Mouse (Mus musculus) heart, embryonic 13.5 days (tissue): Measurements from ENCODE around the gene Kcng3. TPM values are rescaled to one million over a fixed set of nuclear protein-coding genes. Genes with fewer than 3 reads are reported as not detected.

Experiments
- ATAC-seq: fragments of 200-750 bp; cut with Nextera tagmentation; 2 replicates; pipeline ENCODE4 v1.8.0; 2017; ENCODE audit warnings: moderate TSS enrichment; ENCODE audit not compliant: insufficient number of reproducible peaks, low FRiP score, low TSS enrichment; ENCODE audit errors: extremely low read depth
- H3K27ac ChIP-seq: fragments of 300-500 bp; sonication (generic); replicated peaks from 2 replicates; pipeline ENCODE4 v1.5.1; 2015; ENCODE audit warnings: moderate library complexity, mild to moderate bottlenecking, inconsistent platforms
- H3K27me3 ChIP-seq: fragments of 300-500 bp; sonication (generic); replicated peaks from 2 replicates; pipeline ENCODE4 v1.6.1; 2015; ENCODE audit warnings: mild to moderate bottlenecking, inconsistent platforms
- H3K36me3 ChIP-seq: fragments of 300-500 bp; sonication (generic); 2 replicates; pipeline ENCODE4 v1.6.1; 2015; ENCODE audit warnings: mild to moderate bottlenecking, inconsistent platforms
- H3K4me1 ChIP-seq: fragments of 300-500 bp; sonication (generic); 2 replicates; pipeline ENCODE4 v1.6.1; 2015; ENCODE audit warnings: inconsistent platforms
- H3K4me2 ChIP-seq: fragments of 300-500 bp; sonication (generic); 2 replicates; pipeline ENCODE4 v1.6.1; 2015; ENCODE audit warnings: inconsistent platforms, mild to moderate bottlenecking, moderate library complexity
- H3K4me3 ChIP-seq: fragments of 300-500 bp; sonication (generic); 2 replicates; pipeline ENCODE4 v1.5.1; 2015; ENCODE audit warnings: moderate library complexity, mild to moderate bottlenecking, inconsistent platforms
- H3K9ac ChIP-seq: fragments of 300-500 bp; sonication (generic); 2 replicates; pipeline ENCODE4 v1.6.1; 2015; ENCODE audit warnings: inconsistent platforms, mild to moderate bottlenecking, moderate library complexity
- H3K9me3 ChIP-seq: fragments of 300-500 bp; sonication (generic); 2 replicates; pipeline ENCODE4 v1.6.1; 2016; ENCODE audit warnings: inconsistent platforms
- WGBS: fragments of 180-500 bp; shearing (Covaris S2); methylation state at CpG from one replicate; pipeline ENCODE4 v1.1.7; 2015; ENCODE audit warnings: mixed read lengths; 5-methylcytosine and 5-hydroxymethylcytosine counted together
- polyA plus RNA-seq: library from polyadenylated mRNA; unstranded; fragments of >200 nt; fragmentation: Nextera tagmentation; extraction: Ambion mirVana; gene quantifications from 2 replicates; pipeline ENCODE4 v1.2.1, GENCODE M21; 2015

Gene Kcng3
- polyA plus RNA-seq, 1 experiment from 2014 or later, result not detected

- Histone ChIP-seq H3K36me3 (no peaks in the 10 kb centered on the region), H3K9ac (no peak overlapping the region), H3K4me1 (peaks cover 5% of the 10 kb centered on the region; the same call in 1 of the 2 replicates), H3K4me3 (no peak overlapping the region), H3K27ac (no peak overlapping the region), H3K27me3 (no peaks in the 10 kb centered on the region), H3K4me2 (no peak overlapping the region), H3K9me3 (no peaks in the 10 kb centered on the region)
- 54% methylated on average over 4 of the region's 4 CpGs for WGBS
- ATAC-seq, result no peak
These were observed 59.3 kb downstream of the Kcng3 start for GRCm38 (mm10) chr17:83572366-83572765.

- 61% methylated on average over 8 of the region's 8 CpGs for WGBS
- Histone ChIP-seq H3K4me1 (peaks cover 10% of the 10 kb centered on the region), H3K4me2 (no peak overlapping the region), H3K27ac (no peak overlapping the region), H3K9ac (no peak overlapping the region), H3K27me3 (no peaks in the 10 kb centered on the region; the same call in 1 of the 2 replicates), H3K9me3 (no peaks in the 10 kb centered on the region), H3K4me3 (no peak overlapping the region), H3K36me3 (no peaks in the 10 kb centered on the region)
- ATAC-seq, result no peak
These were observed 64.3 kb downstream of the Kcng3 start for GRCm38 (mm10) chr17:83567375-83567774.

DNA sequence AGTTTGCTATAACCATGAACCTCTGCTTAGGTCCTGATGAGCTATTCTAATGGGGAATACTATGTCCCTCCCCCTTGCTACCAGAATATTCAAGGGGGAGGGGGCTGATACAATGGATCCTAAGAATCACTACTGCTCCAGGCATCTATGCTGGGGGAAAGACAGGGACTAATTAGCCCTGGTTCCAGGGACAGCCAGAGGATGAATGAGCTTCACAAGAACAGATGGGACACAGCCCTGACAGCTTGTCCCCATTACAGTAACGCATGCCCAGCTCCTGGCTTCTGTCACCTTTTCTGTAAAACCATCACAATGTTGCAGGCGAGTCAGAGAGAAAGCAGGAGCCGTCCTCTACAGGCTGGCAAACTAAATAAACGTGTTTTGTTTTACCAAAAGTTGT, 66.2 kb downstream of the Kcng3 start:
- H3K4me2 ChIP-seq, result no peak overlapping the region
- WGBS, result 61% methylated on average over 4 of the region's 4 CpGs
- H3K27me3 ChIP-seq, result no peaks in the 10 kb centered on the region; the same call in 1 of the 2 replicates
- ATAC-seq, result no peak
- peaks cover 10% of the 10 kb centered on the region for H3K4me1 ChIP-seq
- no peaks in the 10 kb centered on the region for H3K36me3 ChIP-seq
- H3K4me3 ChIP-seq, result no peak overlapping the region
- no peaks in the 10 kb centered on the region for H3K9me3 ChIP-seq
- no peak overlapping the region for H3K9ac ChIP-seq
- H3K27ac ChIP-seq, result no peak overlapping the region

DNA sequence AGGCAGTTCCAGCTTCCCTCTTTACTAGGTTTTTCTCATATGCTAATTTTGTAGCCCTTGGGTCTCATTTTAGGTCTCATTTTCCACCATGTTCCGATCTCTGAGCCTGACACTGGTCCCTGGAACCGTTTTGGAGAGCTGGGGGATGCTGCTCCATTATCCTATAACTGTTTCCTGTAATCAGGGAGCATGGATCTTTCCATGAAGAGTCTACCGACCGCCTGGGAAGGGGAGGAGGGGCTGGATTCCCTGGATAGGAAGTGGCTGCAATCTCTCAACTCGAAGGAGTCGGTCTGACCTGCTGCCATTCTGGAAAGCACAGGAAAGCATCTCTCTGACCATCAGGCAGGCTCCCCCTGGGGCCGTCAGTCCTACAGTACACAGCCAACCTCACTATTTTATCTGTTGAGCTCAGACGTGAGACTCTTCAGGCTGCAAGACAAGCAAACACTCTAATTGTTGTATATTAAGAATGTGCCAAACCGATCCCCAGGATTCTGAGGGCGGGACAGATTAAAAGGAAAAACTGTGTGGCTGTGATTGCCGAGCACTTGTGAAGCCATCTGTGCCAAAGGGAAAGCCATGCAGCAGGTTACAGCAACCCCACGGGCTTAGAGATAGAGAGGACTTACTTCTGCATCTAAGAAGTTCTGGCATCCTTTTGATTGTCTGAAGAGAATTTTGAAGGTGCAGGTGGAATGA, 67.4 kb downstream of the Kcng3 start:
- no peaks in the 10 kb centered on the region for H3K36me3 ChIP-seq
- peak overlapping the region; percentile 29; the same call in 1 of the 2 replicates for H3K4me3 ChIP-seq
- 42% methylated on average over 12 of the region's 12 CpGs for WGBS
- H3K9ac ChIP-seq, result no peak overlapping the region
- no peaks in the 10 kb centered on the region for H3K9me3 ChIP-seq
- ATAC-seq, result no peak
- H3K27ac ChIP-seq, result peak overlapping the region; percentile 70
- peaks cover 10% of the 10 kb centered on the region for H3K4me1 ChIP-seq
- no peaks in the 10 kb centered on the region; the same call in 1 of the 2 replicates for H3K27me3 ChIP-seq
- peak overlapping the region; percentile 55 for H3K4me2 ChIP-seq

- ATAC-seq, result peak; percentile 51; the same call in 1 of the 2 replicates
- peak overlapping the region; percentile 55 for H3K4me2 ChIP-seq
- no peak overlapping the region for H3K9ac ChIP-seq
- WGBS, result 44% methylated on average over 10 of the region's 10 CpGs
- H3K9me3 ChIP-seq, result no peaks in the 10 kb centered on the region
- no peaks in the 10 kb centered on the region for H3K36me3 ChIP-seq
- peak overlapping the region; percentile 29 for H3K4me3 ChIP-seq
- H3K27ac ChIP-seq, result peak overlapping the region; percentile 70
- peaks cover 10% of the 10 kb centered on the region for H3K4me1 ChIP-seq
- H3K27me3 ChIP-seq, result no peaks in the 10 kb centered on the region; the same call in 1 of the 2 replicates
These were observed 68.0 kb downstream of the Kcng3 start for GRCm38 (mm10) chr17:83563703-83564111.

GRCm38 (mm10) chr17:83562153-83563010, 69.3 kb downstream of the Kcng3 start:
- no peaks in the 10 kb centered on the region for H3K9me3 ChIP-seq
- no peak overlapping the region for H3K4me3 ChIP-seq
- no peak overlapping the region for H3K27ac ChIP-seq
- ATAC-seq, result no peak
- WGBS, result 86% methylated on average over 5 of the region's 5 CpGs
- H3K4me1 ChIP-seq, result peaks cover 10% of the 10 kb centered on the region
- no peak overlapping the region for H3K4me2 ChIP-seq
- no peaks in the 10 kb centered on the region; the same call in 1 of the 2 replicates for H3K27me3 ChIP-seq
- no peaks in the 10 kb centered on the region for H3K36me3 ChIP-seq
- H3K9ac ChIP-seq, result no peak overlapping the region

DNA sequence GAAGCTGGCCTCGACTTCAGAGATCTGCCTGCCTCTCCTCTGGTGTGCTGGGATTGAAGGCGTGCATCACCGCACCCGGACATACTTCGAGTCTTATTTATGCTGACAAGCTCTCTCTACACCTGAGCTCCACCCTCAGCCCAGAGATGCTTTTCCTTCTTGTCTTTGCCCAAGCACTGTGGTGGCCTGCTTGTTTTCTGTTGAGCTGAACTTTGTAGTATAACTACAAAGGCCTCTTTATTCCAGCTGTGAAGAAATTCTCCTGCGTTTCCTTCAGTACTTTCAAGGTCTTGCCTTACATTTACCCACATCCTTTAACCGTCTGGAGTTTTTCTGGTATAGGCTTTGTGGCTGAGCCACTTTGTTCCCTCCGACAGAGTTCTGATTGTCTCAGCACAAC, 72.6 kb downstream of the Kcng3 start:
- Histone ChIP-seq H3K4me3 (no peak overlapping the region), H3K9me3 (no peaks in the 10 kb centered on the region), H3K27ac (no peak overlapping the region), H3K36me3 (no peaks in the 10 kb centered on the region), H3K27me3 (no peaks in the 10 kb centered on the region), H3K9ac (no peak overlapping the region), H3K4me2 (no peak overlapping the region), H3K4me1 (peaks cover 4% of the 10 kb centered on the region)
- no peak for ATAC-seq
- 75% methylated on average over 8 of the region's 8 CpGs for WGBS

- H3K36me3 ChIP-seq, result no peaks in the 10 kb centered on the region
- no peaks in the 10 kb centered on the region for H3K9me3 ChIP-seq
- no peak overlapping the region for H3K4me3 ChIP-seq
- H3K27me3 ChIP-seq, result no peaks in the 10 kb centered on the region
- no peak overlapping the region for H3K4me2 ChIP-seq
- no peak overlapping the region for H3K9ac ChIP-seq
- no peak overlapping the region for H3K27ac ChIP-seq
- WGBS, result 88% methylated on average over 11 of the region's 11 CpGs
- H3K4me1 ChIP-seq, result no peaks in the 10 kb centered on the region
- ATAC-seq, result no peak
These were observed 75.9 kb downstream of the Kcng3 start for GRCm38 (mm10) chr17:83555836-83556235.

GRCm38 (mm10) chr17:83554997-83555396, 76.7 kb downstream of the Kcng3 start:
- no peaks in the 10 kb centered on the region for H3K9me3 ChIP-seq
- no peak for ATAC-seq
- no peaks in the 10 kb centered on the region for H3K36me3 ChIP-seq
- H3K4me3 ChIP-seq, result no peak overlapping the region
- no peaks in the 10 kb centered on the region for H3K27me3 ChIP-seq
- H3K27ac ChIP-seq, result no peak overlapping the region
- no peak overlapping the region for H3K4me2 ChIP-seq
- no peaks in the 10 kb centered on the region for H3K4me1 ChIP-seq
- no peak overlapping the region for H3K9ac ChIP-seq
- WGBS, result 85% methylated on average over 7 of the region's 7 CpGs

- H3K27me3 ChIP-seq, result peaks cover 52% of the 10 kb centered on the region
- ATAC-seq, result no peak
- no peak overlapping the region for H3K4me2 ChIP-seq
These were observed 83.0 kb downstream of the Kcng3 start for GRCm38 (mm10) chr17:83548501-83549233.

DNA sequence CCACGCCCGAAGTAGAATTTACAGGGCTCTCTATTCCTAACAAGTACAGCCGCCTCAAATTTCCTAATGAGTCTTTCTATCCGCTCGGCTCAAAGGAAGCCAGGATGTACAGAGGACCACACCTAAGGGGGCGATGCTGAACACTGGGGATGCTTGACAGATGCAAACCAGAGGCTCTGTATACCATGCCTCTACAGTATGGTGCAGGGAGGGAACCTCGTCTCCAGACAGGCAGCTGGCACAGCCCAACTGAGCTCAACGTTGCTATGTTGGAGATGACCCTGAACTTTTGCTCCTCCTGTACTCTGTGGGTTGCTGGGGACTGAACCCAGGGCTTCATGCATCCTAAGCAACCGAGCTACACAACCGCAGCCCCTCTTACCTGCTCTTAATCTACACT, 84.5 kb downstream of the Kcng3 start:
- ATAC-seq, result no peak
- Histone ChIP-seq H3K4me2 (no peak overlapping the region), H3K27ac (no peak overlapping the region), H3K36me3 (no peaks in the 10 kb centered on the region), H3K4me1 (peaks cover 15% of the 10 kb centered on the region), H3K9me3 (no peaks in the 10 kb centered on the region), H3K4me3 (no peak overlapping the region), H3K27me3 (peaks cover 58% of the 10 kb centered on the region), H3K9ac (no peak overlapping the region)
- WGBS, result 47% methylated on average over 10 of the region's 10 CpGs

More at GRCm38 (mm10) chr17:83548501-83549233, 83.0 kb downstream of the Kcng3 start:
- H3K4me3 ChIP-seq, result no peak overlapping the region
- H3K27ac ChIP-seq, result no peak overlapping the region
- H3K9ac ChIP-seq, result no peak overlapping the region
- 33% methylated on average over 12 of the region's 12 CpGs for WGBS
- no peaks in the 10 kb centered on the region for H3K9me3 ChIP-seq
- peaks cover 15% of the 10 kb centered on the region for H3K4me1 ChIP-seq
- H3K36me3 ChIP-seq, result no peaks in the 10 kb centered on the region
